Mouse (Mus musculus): ENCODE results near the gene BC053393. TPM values are rescaled to one million over a fixed set of nuclear protein-coding genes. Genes with fewer than 3 reads are reported as not detected.
A peak's percentile ranks its signal among the peaks of the same experiment; 100 is the strongest.

Gene BC053393
- polyA plus RNA-seq (2015; fragmentation: Nextera tagmentation; extraction: Ambion mirVana): not detected in 2 replicates

DNA sequence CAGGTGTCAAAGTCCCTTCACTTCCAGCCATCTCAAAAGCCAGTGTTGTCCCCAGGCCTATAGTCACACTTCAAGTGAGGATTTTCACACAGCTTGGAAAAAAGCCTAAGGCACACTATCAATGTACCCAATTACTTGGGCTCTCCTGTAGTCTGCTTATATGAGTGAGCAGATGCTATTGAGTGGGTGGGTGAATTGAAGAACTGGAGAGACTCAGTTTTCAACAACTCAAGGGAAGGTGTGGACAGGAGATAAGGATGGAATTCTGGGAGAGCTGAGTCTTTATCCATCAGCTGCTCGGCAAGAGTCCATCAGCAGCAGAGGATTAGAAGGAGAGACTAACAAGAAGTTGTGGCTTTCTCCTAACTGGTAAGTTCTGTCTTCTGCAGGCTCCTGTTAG lies at the start of gene BC053393:
BC053393 (plus strand) TSS at position 210 of the 400 bp plus-strand sequence.
- no peaks in the 10 kb centered on the region for H3K27me3 ChIP-seq
- no peak within 1 kb of the TSS for H3K4me3 ChIP-seq
- WGBS: 37% methylated on average over 1 of the region's 1 CpGs
- no peak within 1 kb of the TSS for H3K27ac ChIP-seq
- H3K9ac ChIP-seq: no peak within 1 kb of the TSS
- no peak within 1 kb of the TSS for H3K4me2 ChIP-seq
- H3K36me3 ChIP-seq: no peaks in the 10 kb centered on the region
- no peaks in the 10 kb centered on the region for H3K9me3 ChIP-seq
- ATAC-seq (ENCODE audit: borderline replicate concordance, extremely low read depth, low FRiP score, low TSS enrichment): no peak
- H3K4me1 ChIP-seq: no peaks in the 10 kb centered on the region

- Histone ChIP-seq H3K36me3 (no peaks in the 10 kb centered on the region), H3K4me2 (no peak overlapping the region), H3K27ac (no peak overlapping the region), H3K27me3 (no peaks in the 10 kb centered on the region), H3K9ac (no peak overlapping the region), H3K9me3 (no peaks in the 10 kb centered on the region), H3K4me3 (no peak overlapping the region), H3K4me1 (no peaks in the 10 kb centered on the region)
- 71% methylated on average over 3 of the region's 3 CpGs for WGBS
- ATAC-seq (ENCODE audit: borderline replicate concordance, extremely low read depth, low FRiP score, low TSS enrichment): no peak
Observed at GRCm38 (mm10) chr11:46522719-46523118, 48.6 kb upstream of the BC053393 start.

- H3K27me3 ChIP-seq: no peaks in the 10 kb centered on the region
- H3K4me1 ChIP-seq: no peaks in the 10 kb centered on the region
- no peak within 1 kb of the TSS for H3K27ac ChIP-seq
- H3K4me2 ChIP-seq: no peak within 1 kb of the TSS
- no peak within 1 kb of the TSS for H3K4me3 ChIP-seq
- no peaks in the 10 kb centered on the region for H3K9me3 ChIP-seq
- WGBS: 78% methylated on average over 2 of the region's 2 CpGs
- no peak for ATAC-seq (ENCODE audit: borderline replicate concordance, extremely low read depth, low FRiP score, low TSS enrichment)
- no peaks in the 10 kb centered on the region for H3K36me3 ChIP-seq
- no peak within 1 kb of the TSS for H3K9ac ChIP-seq
Observed at GRCm38 (mm10) chr11:46523912-46524311, 47.4 kb upstream of the BC053393 start, which contains the start of gene Gm12169. Gm12169 (plus strand) TSS chr11:46524212.

- Histone ChIP-seq H3K4me2 (no peak overlapping the region), H3K27ac (no peak overlapping the region), H3K27me3 (no peaks in the 10 kb centered on the region), H3K4me3 (no peak overlapping the region), H3K9me3 (no peaks in the 10 kb centered on the region), H3K36me3 (no peaks in the 10 kb centered on the region), H3K9ac (no peak overlapping the region), H3K4me1 (no peaks in the 10 kb centered on the region)
- ATAC-seq (ENCODE audit: borderline replicate concordance, extremely low read depth, low FRiP score, low TSS enrichment): no peak
- 52% methylated on average over 4 of the region's 4 CpGs for WGBS
Observed at GRCm38 (mm10) chr11:46530149-46530548, 41.2 kb upstream of the BC053393 start.

DNA sequence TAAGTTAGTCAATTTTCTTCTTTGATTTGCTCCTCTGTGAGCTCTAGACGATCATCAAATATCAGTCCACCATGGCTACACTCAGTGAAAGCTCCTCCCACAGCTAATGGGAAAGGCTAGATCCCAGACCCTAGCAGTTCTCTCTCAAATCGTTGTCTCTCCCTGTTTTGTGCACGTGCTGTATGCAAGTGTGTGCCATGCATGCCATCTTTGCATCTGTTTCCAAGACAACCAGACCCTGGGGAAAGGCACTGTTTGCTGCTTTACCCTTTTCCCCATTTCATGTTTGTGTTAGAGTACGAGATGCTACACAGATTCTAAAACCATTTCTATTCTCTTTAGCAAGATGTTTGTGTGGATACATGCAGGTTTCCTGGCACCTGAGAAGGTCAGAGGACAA lies 34.4 kb upstream of the BC053393 start:
- Histone ChIP-seq H3K27me3 (no peaks in the 10 kb centered on the region), H3K36me3 (no peaks in the 10 kb centered on the region), H3K9me3 (no peaks in the 10 kb centered on the region), H3K4me2 (no peak overlapping the region), H3K4me1 (no peaks in the 10 kb centered on the region), H3K4me3 (no peak overlapping the region), H3K27ac (no peak overlapping the region), H3K9ac (no peak overlapping the region)
- ATAC-seq (ENCODE audit: borderline replicate concordance, extremely low read depth, low FRiP score, low TSS enrichment): no peak
- WGBS: 70% methylated on average over 4 of the region's 4 CpGs

GRCm38 (mm10) chr11:46543530-46543929 lies 27.8 kb upstream of the BC053393 start:
- ATAC-seq (ENCODE audit: borderline replicate concordance, extremely low read depth, low FRiP score, low TSS enrichment): no peak
- H3K4me1 ChIP-seq: no peaks in the 10 kb centered on the region
- H3K4me3 ChIP-seq: no peak overlapping the region
- H3K9me3 ChIP-seq: no peaks in the 10 kb centered on the region
- 73% methylated on average over 2 of the region's 2 CpGs for WGBS
- H3K27ac ChIP-seq: no peak overlapping the region
- H3K9ac ChIP-seq: no peak overlapping the region
- H3K36me3 ChIP-seq: no peaks in the 10 kb centered on the region
- no peaks in the 10 kb centered on the region for H3K27me3 ChIP-seq
- no peak overlapping the region for H3K4me2 ChIP-seq

DNA sequence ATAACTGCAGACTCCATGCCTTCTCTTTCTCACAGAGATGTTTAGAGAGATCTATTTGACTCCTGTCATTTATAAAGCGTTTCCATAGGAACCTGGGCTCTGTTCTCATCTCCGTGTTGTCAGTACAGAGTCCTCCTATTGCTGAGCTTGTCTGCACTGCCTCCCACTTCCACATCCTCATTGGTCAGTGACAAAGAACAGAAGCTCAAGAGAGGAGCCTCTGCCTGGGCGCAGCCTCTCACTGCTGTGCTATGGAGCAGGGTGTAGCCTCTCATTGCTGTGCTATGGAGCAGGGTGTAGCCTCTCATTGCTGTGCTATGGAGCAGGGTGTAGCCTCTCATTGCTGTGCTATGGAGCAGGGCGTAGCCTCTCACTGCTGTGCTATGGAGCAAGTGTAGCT lies 21.6 kb upstream of the BC053393 start:
- 73% methylated on average over 4 of the region's 4 CpGs for WGBS
- Histone ChIP-seq H3K4me3 (no peak overlapping the region), H3K9ac (no peak overlapping the region), H3K4me1 (no peaks in the 10 kb centered on the region), H3K27ac (no peak overlapping the region), H3K27me3 (no peaks in the 10 kb centered on the region), H3K4me2 (no peak overlapping the region), H3K36me3 (no peaks in the 10 kb centered on the region), H3K9me3 (no peaks in the 10 kb centered on the region)
- ATAC-seq (ENCODE audit: borderline replicate concordance, extremely low read depth, low FRiP score, low TSS enrichment): no peak

DNA sequence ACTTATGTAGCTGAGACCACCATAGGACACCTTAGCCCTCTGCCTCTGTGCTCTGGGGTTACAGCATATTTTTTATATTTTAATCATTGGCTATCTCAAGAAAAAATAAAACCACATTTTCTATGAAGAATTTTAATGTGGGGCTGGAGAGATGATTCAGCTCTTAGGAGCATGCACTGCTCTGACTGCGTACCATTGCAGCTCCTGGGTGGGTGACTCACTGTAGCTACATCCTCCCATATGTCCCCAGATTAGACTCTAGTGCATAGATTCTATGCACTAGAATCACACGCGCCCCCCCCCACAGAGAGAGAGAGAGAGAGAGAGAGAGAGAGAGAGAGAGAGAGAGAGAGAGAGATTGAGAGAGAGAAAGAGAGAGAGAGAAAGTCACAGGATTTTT lies 18.6 kb upstream of the BC053393 start:
- no peaks in the 10 kb centered on the region for H3K9me3 ChIP-seq
- ATAC-seq (ENCODE audit: borderline replicate concordance, extremely low read depth, low FRiP score, low TSS enrichment): no peak
- no peak overlapping the region for H3K9ac ChIP-seq
- no peaks in the 10 kb centered on the region for H3K27me3 ChIP-seq
- no peaks in the 10 kb centered on the region for H3K4me1 ChIP-seq
- no peak overlapping the region for H3K27ac ChIP-seq
- H3K4me2 ChIP-seq: no peak overlapping the region
- H3K36me3 ChIP-seq: no peaks in the 10 kb centered on the region
- H3K4me3 ChIP-seq: no peak overlapping the region
- 86% methylated on average over 3 of the region's 3 CpGs for WGBS

DNA sequence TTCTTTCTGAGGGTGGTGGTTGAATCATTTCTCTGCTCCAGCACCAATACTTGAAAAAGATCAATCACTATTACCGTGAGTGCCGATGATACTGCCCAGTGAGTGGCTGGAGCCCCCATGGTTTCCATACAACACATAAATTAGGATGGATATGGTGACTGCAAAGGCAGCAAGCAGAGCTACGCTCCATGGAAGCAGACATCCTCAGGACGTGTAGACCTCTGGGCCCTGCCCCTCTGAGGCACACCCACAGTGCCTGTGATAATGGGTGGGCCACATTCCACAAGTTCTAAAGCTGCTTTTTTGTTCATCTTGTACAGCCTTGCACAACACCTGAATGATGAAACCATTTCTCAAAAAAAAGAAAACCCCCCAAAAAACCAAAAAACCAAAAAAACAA lies 10.2 kb upstream of the BC053393 start:
- Histone ChIP-seq H3K4me2 (no peak overlapping the region), H3K4me3 (no peak overlapping the region), H3K27ac (no peak overlapping the region), H3K9me3 (no peaks in the 10 kb centered on the region), H3K9ac (no peak overlapping the region), H3K27me3 (no peaks in the 10 kb centered on the region), H3K4me1 (no peaks in the 10 kb centered on the region), H3K36me3 (no peaks in the 10 kb centered on the region)
- WGBS: 74% methylated on average over 4 of the region's 4 CpGs
- no peak for ATAC-seq (ENCODE audit: borderline replicate concordance, extremely low read depth, low FRiP score, low TSS enrichment)

DNA sequence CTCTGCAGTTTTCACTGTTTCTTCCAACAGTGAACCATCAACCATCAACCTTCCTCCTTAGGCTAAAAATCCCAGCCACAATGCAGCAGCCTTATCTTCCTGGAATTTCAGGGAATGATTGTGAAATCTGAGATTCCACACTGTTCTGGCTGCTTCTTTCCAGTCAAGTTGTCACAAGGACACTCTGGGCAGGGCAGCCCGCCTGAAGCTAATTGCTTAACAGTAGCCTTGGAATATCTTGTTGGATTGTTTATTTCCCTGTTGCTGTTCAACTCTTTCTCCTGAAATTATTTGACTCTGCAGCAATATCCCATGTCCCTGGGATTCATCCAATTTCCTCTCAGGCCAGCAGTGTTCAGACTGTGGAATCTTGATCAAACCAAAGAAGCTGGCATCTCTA lies 6.7 kb upstream of the BC053393 start:
- Histone ChIP-seq H3K36me3 (no peaks in the 10 kb centered on the region), H3K9ac (no peak overlapping the region), H3K4me3 (no peak overlapping the region), H3K9me3 (no peaks in the 10 kb centered on the region), H3K4me2 (no peak overlapping the region), H3K4me1 (no peaks in the 10 kb centered on the region), H3K27ac (no peak overlapping the region), H3K27me3 (no peaks in the 10 kb centered on the region)
- WGBS: 39% methylated on average over 1 of the region's 1 CpGs
- ATAC-seq (ENCODE audit: borderline replicate concordance, extremely low read depth, low FRiP score, low TSS enrichment): peak; percentile 27; the same call in 1 of the 2 replicates

- Histone ChIP-seq H3K9ac (no peak overlapping the region), H3K4me3 (no peak overlapping the region), H3K36me3 (no peaks in the 10 kb centered on the region), H3K4me1 (no peaks in the 10 kb centered on the region), H3K27me3 (no peaks in the 10 kb centered on the region), H3K27ac (no peak overlapping the region), H3K9me3 (no peaks in the 10 kb centered on the region), H3K4me2 (no peak overlapping the region)
- ATAC-seq (ENCODE audit: borderline replicate concordance, extremely low read depth, low FRiP score, low TSS enrichment): no peak
- 91% methylated on average over 2 of the region's 2 CpGs for WGBS
Observed at GRCm38 (mm10) chr11:46565967-46566366, 5.4 kb upstream of the BC053393 start.

DNA sequence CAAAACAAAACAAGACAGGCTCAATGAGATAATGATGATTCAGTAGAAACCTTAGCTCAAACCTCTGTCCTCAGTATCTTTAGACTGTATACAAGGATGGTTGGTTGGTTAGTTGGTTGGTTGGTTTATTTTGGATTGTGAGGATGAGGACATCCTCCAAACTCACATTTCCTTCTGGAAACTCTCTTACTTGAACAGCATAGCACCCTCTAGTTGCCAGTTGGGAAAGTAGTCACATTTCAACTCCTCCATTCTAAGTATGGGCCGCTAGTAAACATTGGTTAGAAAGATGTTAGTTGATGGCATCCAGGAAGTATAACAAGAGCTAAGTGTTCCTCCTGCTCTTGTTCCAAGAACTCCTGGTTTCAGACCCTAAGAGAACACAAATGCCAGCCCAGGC lies 2.2 kb upstream of the BC053393 start:
- H3K27me3 ChIP-seq: no peaks in the 10 kb centered on the region
- 88% methylated on average over 1 of the region's 1 CpGs for WGBS
- no peaks in the 10 kb centered on the region for H3K9me3 ChIP-seq
- H3K4me2 ChIP-seq: no peak overlapping the region
- H3K36me3 ChIP-seq: no peaks in the 10 kb centered on the region
- no peak overlapping the region for H3K4me3 ChIP-seq
- no peaks in the 10 kb centered on the region for H3K4me1 ChIP-seq
- H3K9ac ChIP-seq: no peak overlapping the region
- H3K27ac ChIP-seq: no peak overlapping the region
- ATAC-seq (ENCODE audit: borderline replicate concordance, extremely low read depth, low FRiP score, low TSS enrichment): no peak

- no peaks in the 10 kb centered on the region for H3K9me3 ChIP-seq
- WGBS: 46% methylated on average over 5 of the region's 5 CpGs
- no peaks in the 10 kb centered on the region for H3K4me1 ChIP-seq
- no peak overlapping the region for H3K4me2 ChIP-seq
- H3K36me3 ChIP-seq: no peaks in the 10 kb centered on the region
- no peaks in the 10 kb centered on the region for H3K27me3 ChIP-seq
- ATAC-seq (ENCODE audit: borderline replicate concordance, extremely low read depth, low FRiP score, low TSS enrichment): no peak
- no peak overlapping the region for H3K9ac ChIP-seq
- H3K27ac ChIP-seq: no peak overlapping the region
- no peak overlapping the region for H3K4me3 ChIP-seq
Observed at GRCm38 (mm10) chr11:46578771-46579281, 7.5 kb downstream of the BC053393 start.
